Mouse (Mus musculus) midbrain, embryonic 16.5 days (tissue): ENCODE results near the gene Epha6. TPM values are rescaled to one million over a fixed set of nuclear protein-coding genes. Genes with fewer than 3 reads are reported as not detected.

ENCODE experiments used
- ATAC-seq: fragments of 200-750 bp; cut with Nextera tagmentation; 2 replicates; pipeline ENCODE4 v1.8.0; 2017; ENCODE audit warnings: moderate TSS enrichment
- H3K27ac ChIP-seq: fragments of 300-500 bp; sonication (generic); 2 replicates; pipeline ENCODE4 v1.5.1; 2014; ENCODE audit warnings: mild to moderate bottlenecking, low read length, mixed read lengths
- H3K27me3 ChIP-seq: fragments of 300-500 bp; sonication (generic); 2 replicates; pipeline ENCODE4 v1.6.1; 2014; ENCODE audit warnings: low read depth, low read length, mixed read lengths; ENCODE audit not compliant: control insufficient read depth, insufficient read depth
- H3K36me3 ChIP-seq: fragments of 300-500 bp; sonication (generic); 2 replicates; pipeline ENCODE4 v1.6.1; 2014; ENCODE audit warnings: mild to moderate bottlenecking, low read length, moderate library complexity, mixed read lengths; ENCODE audit not compliant: control insufficient read depth, insufficient read depth
- H3K4me1 ChIP-seq: fragments of 300-500 bp; sonication (generic); 2 replicates; pipeline ENCODE4 v1.6.1; 2014; ENCODE audit warnings: mild to moderate bottlenecking, low read length, mixed read lengths; ENCODE audit not compliant: control insufficient read depth, insufficient read depth
- H3K4me2 ChIP-seq: fragments of 300-500 bp; sonication (generic); 2 replicates; pipeline ENCODE4 v1.6.1; 2014; ENCODE audit warnings: mild to moderate bottlenecking, low read length, mixed read lengths
- H3K4me3 ChIP-seq: fragments of 300-500 bp; sonication (generic); 2 replicates; pipeline ENCODE4 v1.5.1; 2014; ENCODE audit warnings: low read depth, mild to moderate bottlenecking, low read length, moderate library complexity, mixed read lengths
- H3K9ac ChIP-seq: fragments of 300-500 bp; sonication (generic); 2 replicates; pipeline ENCODE4 v1.6.1; 2014; ENCODE audit warnings: low read depth, low read length, mixed read lengths
- H3K9me3 ChIP-seq: fragments of 300-500 bp; sonication (generic); replicated peaks from 2 replicates; pipeline ENCODE4 v1.6.1; 2014; ENCODE audit warnings: mild to moderate bottlenecking, low read length, mixed read lengths; ENCODE audit not compliant: control insufficient read depth, poor library complexity, severe bottlenecking
- WGBS: fragments of 180-500 bp; shearing (Covaris S2); extraction: QIAGEN DNeasy Blood & Tissue Kit; methylation state at CpG from one replicate; pipeline ENCODE4 v1.1.7; 2014; 5-methylcytosine and 5-hydroxymethylcytosine counted together
- polyA plus RNA-seq: library from polyadenylated mRNA; unstranded; fragments of >200 nt; fragmentation: Nextera tagmentation; extraction: Ambion mirVana; gene quantifications from 2 replicates; pipeline ENCODE4 v1.2.1, GENCODE M21; 2015

Epha6 gene
- polyA plus RNA-seq, 1 experiment from 2014 or later = 6.4 TPM

DNA sequence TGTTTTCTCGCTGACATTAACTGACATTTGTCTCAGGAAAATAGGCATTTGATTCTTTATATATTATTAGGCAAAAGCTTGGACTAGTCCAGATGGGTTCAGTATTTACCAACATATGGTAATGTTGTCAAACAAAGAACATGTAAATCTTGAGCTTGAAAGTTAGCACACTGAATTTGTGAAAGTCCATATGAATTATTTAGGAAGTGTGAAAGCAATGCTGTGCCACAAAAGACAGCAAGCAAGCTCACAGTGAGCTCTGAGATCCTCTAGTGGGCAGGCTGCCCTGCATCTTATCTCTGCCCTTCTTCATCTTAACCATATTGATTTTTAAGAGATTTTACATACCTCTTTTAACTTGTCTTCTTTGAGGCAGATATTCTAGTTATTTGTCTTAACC lies 510.0 kb downstream of the Epha6 start:
- Histone ChIP-seq H3K4me3 (no peak overlapping the region), H3K27ac (no peak overlapping the region), H3K4me2 (no peak overlapping the region), H3K36me3 (no peaks in the 10 kb centered on the region), H3K27me3 (no peaks in the 10 kb centered on the region), H3K4me1 (no peaks in the 10 kb centered on the region), H3K9ac (no peak overlapping the region), H3K9me3 (no peaks in the 10 kb centered on the region)
- 80% methylated on average over 1 of the region's 1 CpGs for WGBS
- no peak for ATAC-seq

DNA sequence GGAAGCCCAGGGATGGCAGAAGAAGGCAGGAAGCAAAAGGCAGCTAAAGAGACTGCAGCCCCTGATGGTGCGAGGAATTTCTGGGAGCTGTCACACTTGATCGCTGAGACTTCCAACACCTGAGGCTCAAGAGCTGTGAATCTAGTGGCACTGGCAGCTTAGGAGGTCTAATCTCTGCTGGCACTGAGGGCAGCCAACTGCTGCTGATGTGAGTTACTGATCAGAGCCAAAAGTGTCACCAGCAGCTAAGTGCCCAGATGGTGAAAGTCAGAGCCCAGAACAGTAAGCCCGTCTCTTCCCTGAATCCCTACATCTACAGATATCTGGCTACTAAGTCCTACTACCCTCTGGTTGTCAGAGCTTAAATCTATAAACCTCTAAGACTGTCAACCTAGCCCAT lies 518.4 kb downstream of the Epha6 start:
- 89% methylated on average over 3 of the region's 3 CpGs for WGBS
- Histone ChIP-seq H3K4me2 (no peak overlapping the region), H3K4me1 (no peaks in the 10 kb centered on the region), H3K27ac (no peak overlapping the region), H3K27me3 (no peaks in the 10 kb centered on the region), H3K9ac (no peak overlapping the region), H3K36me3 (no peaks in the 10 kb centered on the region), H3K4me3 (no peak overlapping the region), H3K9me3 (no peaks in the 10 kb centered on the region)
- ATAC-seq = no peak

DNA sequence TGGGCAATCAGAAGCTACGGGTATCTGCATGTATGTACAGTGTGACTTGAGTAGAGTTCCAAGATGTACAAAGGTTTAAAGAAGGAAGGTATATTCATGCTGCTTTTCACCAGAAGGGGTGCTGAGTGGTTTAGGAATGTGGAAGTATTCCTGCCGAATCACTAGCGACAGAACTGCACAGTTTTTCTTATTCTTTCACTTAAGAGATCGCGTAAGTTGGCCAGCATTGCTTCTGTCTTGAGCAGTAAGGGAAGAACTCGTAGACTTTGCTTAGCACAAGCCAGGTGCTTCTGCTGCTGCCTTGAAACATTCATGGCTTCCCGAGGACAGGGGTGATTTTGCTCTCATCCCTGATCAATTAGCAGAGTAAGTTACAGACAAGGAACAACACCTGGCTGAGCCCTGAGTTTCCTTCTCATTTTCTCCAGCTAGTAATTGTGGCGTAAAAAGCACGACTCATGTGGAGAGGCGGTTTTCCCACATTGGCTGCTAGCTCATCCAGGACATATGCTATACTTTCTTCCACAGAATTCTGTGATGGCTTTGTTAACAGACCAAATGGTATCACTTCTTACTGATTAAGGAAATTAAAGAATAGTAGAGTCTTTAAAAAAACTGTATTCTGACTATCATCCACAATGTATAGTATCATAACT lies 534.7 kb downstream of the Epha6 start:
- no peaks in the 10 kb centered on the region for H3K36me3 ChIP-seq
- no peak for ATAC-seq
- H3K4me1 ChIP-seq = no peaks in the 10 kb centered on the region
- H3K27me3 ChIP-seq = no peaks in the 10 kb centered on the region
- no peak overlapping the region for H3K27ac ChIP-seq
- H3K9me3 ChIP-seq = no peaks in the 10 kb centered on the region
- 93% methylated on average over 10 of the region's 10 CpGs for WGBS
- H3K4me2 ChIP-seq = no peak overlapping the region
- no peak overlapping the region for H3K4me3 ChIP-seq
- H3K9ac ChIP-seq = no peak overlapping the region

DNA sequence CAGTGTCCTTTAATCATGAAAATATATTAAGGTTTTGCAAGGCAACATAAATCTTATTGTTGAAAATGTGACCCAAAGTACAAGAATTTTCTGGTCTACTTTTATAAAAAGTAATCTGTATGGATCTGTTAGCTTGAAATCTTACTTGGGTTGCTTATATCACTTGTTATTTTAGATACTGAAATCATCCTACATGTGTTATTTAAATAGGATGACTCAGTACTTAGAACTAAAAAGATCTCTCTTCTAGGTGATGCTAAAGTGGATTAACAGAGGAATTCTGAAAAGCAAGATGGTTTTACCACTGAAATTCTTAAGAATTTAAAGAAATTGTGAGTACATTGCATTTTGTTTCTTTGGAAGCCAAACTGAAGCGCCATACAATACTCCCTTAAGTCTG lies 561.5 kb downstream of the Epha6 start:
- ATAC-seq = no peak
- H3K27ac ChIP-seq = no peak overlapping the region
- no peaks in the 10 kb centered on the region for H3K27me3 ChIP-seq
- no peak overlapping the region for H3K4me2 ChIP-seq
- no peak overlapping the region for H3K9ac ChIP-seq
- no peak overlapping the region for H3K4me3 ChIP-seq
- 90% methylated on average over 1 of the region's 1 CpGs for WGBS
- no peaks in the 10 kb centered on the region for H3K9me3 ChIP-seq
- no peaks in the 10 kb centered on the region for H3K4me1 ChIP-seq
- H3K36me3 ChIP-seq = no peaks in the 10 kb centered on the region

DNA sequence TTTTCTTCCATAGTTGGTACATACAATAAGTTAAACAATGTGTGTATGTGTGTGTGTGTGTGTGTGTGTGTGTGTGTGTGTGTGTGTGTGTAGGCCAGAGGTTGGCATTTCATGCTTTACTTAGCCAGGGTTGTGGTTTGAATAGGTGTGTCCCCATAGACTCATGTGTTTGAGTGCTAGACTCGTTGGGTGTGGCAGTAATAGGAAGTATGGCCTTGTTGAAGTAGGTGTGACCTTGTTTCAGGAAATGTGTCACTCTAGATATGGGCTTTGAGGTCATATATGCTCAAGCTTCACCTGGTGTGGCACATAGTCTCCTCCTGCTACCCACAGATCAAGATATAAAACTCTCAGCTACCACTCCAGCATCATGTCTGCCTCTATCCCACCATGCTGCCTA lies 577.0 kb downstream of the Epha6 start:
- H3K4me1 ChIP-seq = no peaks in the 10 kb centered on the region
- H3K9me3 ChIP-seq = no peaks in the 10 kb centered on the region
- no peaks in the 10 kb centered on the region for H3K36me3 ChIP-seq
- ATAC-seq = no peak
- H3K4me2 ChIP-seq = no peak overlapping the region
- 79% methylated on average over 1 of the region's 1 CpGs for WGBS
- no peaks in the 10 kb centered on the region for H3K27me3 ChIP-seq
- H3K27ac ChIP-seq = no peak overlapping the region
- no peak overlapping the region for H3K4me3 ChIP-seq
- no peak overlapping the region for H3K9ac ChIP-seq

DNA sequence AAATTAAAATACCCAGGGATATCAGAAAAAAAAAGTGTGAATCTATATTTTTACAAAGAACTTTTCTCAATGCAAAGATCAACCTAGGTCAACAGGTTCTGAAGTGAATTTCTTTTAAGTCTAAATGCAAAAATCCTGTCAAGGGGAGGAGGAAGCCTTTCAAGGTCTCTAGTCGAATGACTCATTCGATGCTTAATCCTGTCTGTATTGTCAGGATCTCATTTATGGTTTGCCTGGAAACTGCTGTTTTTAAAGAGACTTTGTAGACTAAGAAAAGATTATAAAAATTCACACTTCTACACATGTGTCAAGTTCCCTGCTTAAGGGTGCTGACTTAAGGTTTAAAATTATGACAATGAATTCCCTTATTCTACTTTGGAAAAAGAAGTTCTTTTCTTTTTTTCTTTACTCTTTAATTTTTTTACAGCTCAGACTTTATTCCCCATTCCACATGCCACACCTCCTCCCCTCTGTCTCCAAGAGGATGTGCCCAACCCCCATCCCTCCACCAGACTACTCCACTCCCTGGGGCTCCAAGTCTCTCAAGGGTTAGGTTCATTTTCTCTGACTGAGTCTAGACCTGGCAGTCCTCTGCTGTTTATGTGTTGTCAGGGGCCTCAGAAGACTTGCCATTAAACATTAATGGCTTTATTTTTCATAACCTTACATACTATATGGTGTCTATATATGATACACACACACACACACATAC lies 598.3 kb downstream of the Epha6 start:
- no peak overlapping the region for H3K27ac ChIP-seq
- H3K9me3 ChIP-seq = no peaks in the 10 kb centered on the region
- H3K4me1 ChIP-seq = no peaks in the 10 kb centered on the region
- ATAC-seq = no peak
- 24% methylated on average over 2 of the region's 2 CpGs for WGBS
- H3K4me2 ChIP-seq = no peak overlapping the region
- H3K9ac ChIP-seq = no peak overlapping the region
- no peak overlapping the region for H3K4me3 ChIP-seq
- no peaks in the 10 kb centered on the region for H3K36me3 ChIP-seq
- no peaks in the 10 kb centered on the region for H3K27me3 ChIP-seq

DNA sequence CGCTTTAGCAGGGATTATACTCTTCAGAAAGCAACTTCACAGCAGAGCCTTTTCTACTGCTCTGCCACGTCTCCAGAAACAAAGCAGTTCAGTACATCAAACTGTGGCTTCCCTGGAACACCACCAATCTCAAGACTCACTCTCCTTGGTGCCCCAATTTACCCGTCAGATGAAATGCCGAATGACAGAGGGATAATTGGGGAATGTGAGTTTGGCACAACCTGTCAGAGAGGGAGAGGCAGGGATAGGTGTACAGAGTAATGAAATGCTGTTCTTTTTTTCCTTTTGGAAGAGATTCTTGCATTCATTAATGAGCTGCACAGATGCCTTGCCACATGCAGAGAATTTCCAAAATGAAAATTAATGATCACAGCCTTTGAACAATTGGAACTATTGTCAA lies 635.5 kb downstream of the Epha6 start:
- H3K27ac ChIP-seq = no peak overlapping the region
- H3K4me1 ChIP-seq = no peaks in the 10 kb centered on the region
- no peaks in the 10 kb centered on the region for H3K36me3 ChIP-seq
- H3K9me3 ChIP-seq = no peaks in the 10 kb centered on the region
- no peak overlapping the region for H3K4me2 ChIP-seq
- no peak overlapping the region for H3K9ac ChIP-seq
- 31% methylated on average over 4 of the region's 4 CpGs for WGBS
- H3K27me3 ChIP-seq = no peaks in the 10 kb centered on the region
- no peak overlapping the region for H3K4me3 ChIP-seq
- peak; percentile 54 for ATAC-seq

DNA sequence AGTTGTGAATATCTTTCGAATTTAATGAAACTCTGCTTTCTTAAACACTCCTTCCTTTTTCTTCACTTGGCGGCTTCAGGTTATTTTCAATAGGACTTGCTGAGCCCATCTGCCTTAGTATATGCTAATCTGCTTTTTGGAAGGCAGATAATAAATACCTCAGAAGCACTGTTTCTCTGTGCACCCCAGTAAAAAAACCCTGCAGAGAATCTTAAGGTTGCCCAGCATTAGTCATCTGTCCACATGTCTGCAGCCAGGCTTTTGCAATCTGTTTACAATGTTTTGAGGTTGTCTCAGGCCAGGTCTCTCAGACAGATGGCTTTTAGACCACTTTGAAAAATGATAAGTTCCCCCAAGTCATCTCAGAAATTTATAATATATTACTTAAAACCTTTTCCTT lies 649.6 kb downstream of the Epha6 start:
- no peaks in the 10 kb centered on the region for H3K27me3 ChIP-seq
- H3K4me2 ChIP-seq = no peak overlapping the region
- no peaks in the 10 kb centered on the region for H3K36me3 ChIP-seq
- no peaks in the 10 kb centered on the region for H3K4me1 ChIP-seq
- WGBS = 73% methylated on average over 2 of the region's 2 CpGs
- H3K9ac ChIP-seq = no peak overlapping the region
- H3K27ac ChIP-seq = no peak overlapping the region
- H3K9me3 ChIP-seq = no peaks in the 10 kb centered on the region
- H3K4me3 ChIP-seq = no peak overlapping the region
- no peak for ATAC-seq

DNA sequence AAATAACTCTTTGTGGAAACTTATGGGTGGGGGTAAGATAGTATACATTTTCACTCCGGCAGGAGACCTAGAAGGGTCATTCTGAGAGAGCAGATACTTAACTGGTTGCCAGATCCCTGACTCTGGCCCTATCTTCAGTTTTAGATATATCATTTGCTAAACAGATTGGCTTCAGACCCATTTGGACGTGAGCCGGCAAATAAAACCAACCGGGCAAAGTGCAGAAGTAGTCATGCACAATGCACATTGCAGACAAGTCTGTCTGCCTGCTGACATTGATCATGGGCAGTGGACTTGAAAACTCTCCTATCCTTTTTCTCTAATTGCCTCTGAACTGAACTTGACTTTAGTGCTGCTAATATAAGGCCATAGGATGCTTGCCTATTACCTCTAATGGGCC lies 681.6 kb downstream of the Epha6 start:
- H3K36me3 ChIP-seq = no peaks in the 10 kb centered on the region

More for the DNA sequence above, 681.6 kb downstream of the Epha6 start:
- H3K4me1 ChIP-seq = no peaks in the 10 kb centered on the region
- WGBS = 93% methylated on average over 4 of the region's 4 CpGs
- H3K4me2 ChIP-seq = no peak overlapping the region
- no peak for ATAC-seq
- no peak overlapping the region for H3K4me3 ChIP-seq
- no peak overlapping the region for H3K27ac ChIP-seq
- H3K9me3 ChIP-seq = no peaks in the 10 kb centered on the region
- no peak overlapping the region for H3K9ac ChIP-seq
- H3K27me3 ChIP-seq = no peaks in the 10 kb centered on the region
